Mouse (Mus musculus): ENCODE data around the gene Bcl2l12.

- TF ChIP-seq CTCF (IDR thresholded peaks at IDR 0.05; ENCODE audit: low read depth) (0 out of 2 replicates have a peak, but pooled peaks have one; percentile 5), EP300 (IDR thresholded peaks at IDR 0.05; ENCODE audit: low read depth) (no peak)
Measured at GRCm38 (mm10) chr7:44983944-44984832, 14.3 kb downstream of the Bcl2l12 start.

Measured in heart, postnatal 0 days (tissue).